Mouse (Mus musculus) brain, embryonic 14.5 days (tissue): ENCODE results near the gene Olfr714.

Experiments
- CTCF ChIP-seq: fragments of 200-500 bp; IDR thresholded peaks from 2 replicates; pipeline ENCODE4 v1.5.1; 2012; ENCODE audit warnings: inconsistent platforms, mild to moderate bottlenecking, moderate library complexity, borderline replicate concordance; ENCODE audit not compliant: insufficient read depth, insufficient read length; ENCODE audit errors: extremely low read depth
- POLR2A ChIP-seq: fragments of 200-500 bp; IDR thresholded peaks from 2 replicates; pipeline ENCODE4 v1.6.1; 2012; ENCODE audit warnings: mild to moderate bottlenecking, inconsistent platforms, borderline replicate concordance; ENCODE audit not compliant: poor library complexity, insufficient read depth, insufficient read length, severe bottlenecking; ENCODE audit errors: extremely low read depth

DNA sequence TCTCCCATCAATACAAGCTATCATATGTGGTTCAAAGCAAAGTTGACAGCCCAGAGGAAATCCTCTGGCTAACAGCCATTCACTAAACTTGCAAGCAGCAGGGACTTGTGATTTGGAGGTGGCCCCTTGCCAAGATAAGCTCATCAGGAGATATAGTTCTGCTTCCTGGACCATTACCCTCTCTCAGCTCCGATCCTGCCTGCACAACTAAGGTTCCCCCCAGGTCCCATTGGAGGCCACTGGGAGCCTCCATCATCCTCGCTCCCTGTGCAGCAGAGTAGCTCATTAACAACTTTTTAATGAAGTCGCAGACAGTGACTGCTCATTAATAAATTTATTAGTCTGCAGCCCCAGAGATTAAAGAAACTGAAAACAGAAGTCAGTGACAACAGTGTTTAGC lies 23.2 kb upstream of the Olfr714 start:
- TF ChIP-seq POLR2A (no peak), CTCF (no peak)
